Mouse (Mus musculus): ENCODE results near the gene Akap12. TPM values are rescaled to one million over a fixed set of nuclear protein-coding genes. Genes with fewer than 3 reads are reported as not detected.

Gene Akap12
- polyA plus RNA-seq, 1 experiment from 2014 or later, result 46.6 TPM

DNA sequence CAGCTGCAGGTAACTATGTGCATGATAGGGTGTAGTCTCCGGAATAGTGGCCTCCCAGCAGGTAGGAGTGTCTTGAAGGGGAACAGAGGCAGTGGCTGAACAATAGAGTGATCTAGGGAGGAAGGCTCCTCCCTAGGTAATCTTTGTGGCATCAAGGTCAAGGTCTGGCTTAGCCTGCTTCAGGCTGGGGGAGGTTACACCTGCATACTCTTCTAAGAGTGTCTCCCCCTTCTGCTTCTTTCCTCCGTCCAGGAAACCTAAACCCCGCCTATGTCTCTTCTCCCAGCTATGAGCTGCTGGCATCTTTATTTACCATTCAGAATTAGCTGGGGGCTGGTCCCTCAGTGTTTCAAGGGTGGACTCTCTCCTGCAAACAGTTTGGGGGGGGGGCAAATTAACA, 23.5 kb downstream of the Akap12 start:
- Histone ChIP-seq H3K4me3 (no peak overlapping the region), H3K27ac (replicated peaks) (no peak overlapping the region), H3K9me3 (no peaks in the 10 kb centered on the region), H3K27me3 (no peaks in the 10 kb centered on the region), H3K4me2 (no peak overlapping the region), H3K36me3 (no peaks in the 10 kb centered on the region), H3K4me1 (replicated peaks) (no peaks in the 10 kb centered on the region), H3K9ac (no peak overlapping the region)
- WGBS, result 40% methylated on average over 3 of the region's 3 CpGs
- ATAC-seq (ENCODE audit: low FRiP score, low read depth), result no peak

DNA sequence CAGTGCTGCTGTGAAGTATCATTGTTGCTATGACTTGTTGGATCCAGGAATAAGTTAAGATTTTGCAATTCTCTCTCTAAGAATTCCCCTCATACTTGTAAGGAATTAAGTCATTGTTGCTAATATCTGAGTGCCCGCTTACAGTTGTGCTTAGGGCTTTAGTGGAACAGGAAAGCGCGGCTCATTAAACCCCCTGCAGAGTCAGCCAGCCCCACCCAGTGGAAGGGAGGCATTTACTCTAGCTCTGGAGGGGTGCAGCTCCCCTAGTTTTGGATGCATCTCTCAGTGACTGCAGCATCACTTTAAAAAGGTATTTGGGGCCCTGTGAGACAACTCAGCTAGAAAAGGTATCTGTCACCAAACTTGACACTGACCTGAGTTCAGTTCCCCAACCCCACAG, 24.0 kb downstream of the Akap12 start:
- Histone ChIP-seq H3K9ac (no peak overlapping the region), H3K27me3 (no peaks in the 10 kb centered on the region), H3K9me3 (no peaks in the 10 kb centered on the region), H3K27ac (replicated peaks) (no peak overlapping the region), H3K4me2 (no peak overlapping the region), H3K36me3 (no peaks in the 10 kb centered on the region), H3K4me3 (no peak overlapping the region), H3K4me1 (replicated peaks) (no peaks in the 10 kb centered on the region)
- 0 out of 2 replicates have a peak, but pooled peaks have one; percentile 15 for ATAC-seq (ENCODE audit: low FRiP score, low read depth)
- WGBS, result 47% methylated on average over 3 of the region's 3 CpGs

DNA sequence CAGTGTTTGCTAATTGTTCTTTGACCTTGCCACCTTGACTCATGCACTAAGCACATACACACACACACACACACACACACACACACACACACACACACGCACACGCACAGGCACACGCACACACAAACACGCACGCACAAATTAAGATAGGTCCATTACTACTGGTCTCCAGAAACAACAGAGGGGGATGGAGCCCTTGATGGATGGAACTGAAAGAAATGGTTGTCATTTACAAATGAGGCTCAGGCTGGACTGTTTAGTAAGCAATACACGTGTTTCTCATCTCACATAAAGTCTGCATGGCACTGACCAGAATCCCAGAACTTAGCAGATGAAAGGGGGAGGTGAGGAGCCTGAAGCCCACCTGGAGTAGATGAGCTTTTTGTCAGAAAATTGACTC, 24.4 kb downstream of the Akap12 start:
- H3K9ac ChIP-seq, result no peak overlapping the region
- H3K4me1 ChIP-seq (replicated peaks), result no peaks in the 10 kb centered on the region
- no peak overlapping the region for H3K27ac ChIP-seq (replicated peaks)
- H3K4me2 ChIP-seq, result no peak overlapping the region
- no peaks in the 10 kb centered on the region for H3K9me3 ChIP-seq
- WGBS, result 73% methylated on average over 6 of the region's 6 CpGs
- no peaks in the 10 kb centered on the region for H3K36me3 ChIP-seq
- ATAC-seq (ENCODE audit: low FRiP score, low read depth), result peak; percentile 51; the same call in 1 of the 2 replicates
- H3K27me3 ChIP-seq, result no peaks in the 10 kb centered on the region
- H3K4me3 ChIP-seq, result no peak overlapping the region

DNA sequence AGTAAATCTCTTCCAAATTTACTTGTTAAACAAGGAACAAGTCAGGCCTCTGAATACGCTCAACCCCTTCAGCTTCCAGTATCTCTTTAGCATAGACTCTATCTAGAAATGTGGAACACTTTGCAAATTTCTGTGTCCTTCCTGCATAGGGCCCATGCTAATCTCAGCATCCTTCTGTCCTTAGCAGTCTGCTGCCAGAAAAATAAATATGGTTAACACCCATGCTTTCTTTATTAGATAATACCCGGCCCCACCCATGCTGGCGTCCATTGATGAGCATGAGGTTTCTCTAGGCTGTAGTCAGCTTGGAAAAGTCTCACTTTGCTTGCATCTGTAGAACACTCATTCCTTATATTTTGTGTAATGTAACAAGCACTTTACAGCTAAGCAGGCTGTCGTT, 27.2 kb downstream of the Akap12 start:
- Histone ChIP-seq H3K4me2 (no peak overlapping the region), H3K9me3 (no peaks in the 10 kb centered on the region), H3K27ac (replicated peaks) (no peak overlapping the region), H3K4me3 (no peak overlapping the region), H3K27me3 (no peaks in the 10 kb centered on the region), H3K4me1 (replicated peaks) (no peaks in the 10 kb centered on the region), H3K9ac (no peak overlapping the region), H3K36me3 (no peaks in the 10 kb centered on the region)
- ATAC-seq (ENCODE audit: low FRiP score, low read depth), result no peak
- WGBS, result 81% methylated on average over 4 of the region's 4 CpGs

DNA sequence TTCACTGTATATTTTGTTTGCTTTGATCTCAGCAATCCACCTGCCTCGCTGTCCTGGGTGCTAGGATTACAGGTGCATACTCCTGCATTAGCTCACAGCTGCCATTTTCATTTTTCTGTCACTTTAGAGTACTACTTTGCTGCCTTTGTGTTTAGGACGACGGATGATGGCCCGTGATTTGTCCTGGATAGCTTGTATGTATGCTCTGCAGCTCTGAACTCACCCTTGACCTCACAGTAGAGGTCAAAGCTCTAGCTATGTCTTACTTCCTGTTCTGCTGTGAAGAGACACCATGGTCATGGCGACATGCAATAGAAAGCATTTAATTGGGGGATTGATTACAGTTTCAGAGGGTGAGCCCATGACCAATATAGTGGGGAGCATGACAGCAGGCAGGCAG, 37.4 kb downstream of the Akap12 start:
- Histone ChIP-seq H3K9ac (no peak overlapping the region), H3K27me3 (no peaks in the 10 kb centered on the region), H3K4me1 (replicated peaks) (no peaks in the 10 kb centered on the region; the same call in 1 of the 2 replicates), H3K36me3 (no peaks in the 10 kb centered on the region), H3K4me2 (no peak overlapping the region), H3K27ac (replicated peaks) (no peak overlapping the region), H3K4me3 (no peak overlapping the region), H3K9me3 (no peaks in the 10 kb centered on the region)
- 75% methylated on average over 5 of the region's 5 CpGs for WGBS
- no peak for ATAC-seq (ENCODE audit: low FRiP score, low read depth)

DNA sequence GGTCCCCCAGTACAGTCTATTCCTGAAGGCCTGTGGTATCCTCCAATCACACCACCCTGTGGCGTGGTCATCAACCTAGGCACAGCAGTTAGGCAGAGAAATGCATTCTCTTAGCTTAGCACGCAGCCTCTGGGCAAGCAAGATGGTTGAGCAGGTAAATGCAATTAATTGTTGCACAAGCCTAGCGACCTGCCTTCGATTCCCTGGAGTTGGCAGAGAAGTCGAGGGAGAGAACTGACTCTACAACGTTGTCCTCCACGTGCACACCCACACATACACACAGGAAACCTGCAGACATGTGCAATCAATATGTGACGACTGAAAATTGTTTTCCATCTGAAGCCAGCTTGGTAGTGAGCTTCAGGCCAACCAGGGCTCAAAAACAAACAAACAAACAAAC, 57.7 kb downstream of the Akap12 start:
- Histone ChIP-seq H3K4me1 (replicated peaks) (peaks cover 4% of the 10 kb centered on the region), H3K9ac (no peak overlapping the region), H3K4me2 (no peak overlapping the region), H3K27me3 (no peaks in the 10 kb centered on the region), H3K4me3 (no peak overlapping the region), H3K9me3 (no peaks in the 10 kb centered on the region; the same call in 1 of the 2 replicates), H3K27ac (replicated peaks) (no peak overlapping the region), H3K36me3 (no peaks in the 10 kb centered on the region)
- no peak for ATAC-seq (ENCODE audit: low FRiP score, low read depth)
- 78% methylated on average over 8 of the region's 8 CpGs for WGBS

DNA sequence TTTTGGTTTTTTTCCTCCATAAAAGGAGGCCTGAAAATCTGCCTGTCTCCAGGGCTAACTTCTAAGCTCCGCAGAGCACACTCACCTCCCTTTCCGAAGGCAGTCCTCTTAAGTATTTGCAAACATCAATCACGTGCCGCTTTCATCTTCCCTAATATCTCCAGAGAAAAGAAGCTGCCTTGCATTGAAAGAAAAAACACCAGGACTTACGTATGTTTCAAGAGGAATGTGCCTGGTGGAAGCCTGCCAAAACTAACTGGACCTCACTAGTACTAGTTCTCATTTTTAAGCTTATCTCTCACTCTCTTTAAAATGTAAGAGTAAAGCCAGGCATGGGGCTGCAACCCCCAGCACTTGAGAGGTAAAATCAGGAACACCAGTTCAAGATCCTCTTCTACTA, 59.4 kb downstream of the Akap12 start:
- peaks cover 4% of the 10 kb centered on the region for H3K4me1 ChIP-seq (replicated peaks)
- no peaks in the 10 kb centered on the region for H3K27me3 ChIP-seq
- H3K9ac ChIP-seq, result no peak overlapping the region
- WGBS, result 47% methylated on average over 5 of the region's 5 CpGs
- H3K4me3 ChIP-seq, result no peak overlapping the region
- no peak overlapping the region for H3K4me2 ChIP-seq
- H3K9me3 ChIP-seq, result no peaks in the 10 kb centered on the region; the same call in 1 of the 2 replicates
- no peaks in the 10 kb centered on the region for H3K36me3 ChIP-seq
- H3K27ac ChIP-seq (replicated peaks), result no peak overlapping the region
- ATAC-seq (ENCODE audit: low FRiP score, low read depth), result no peak

DNA sequence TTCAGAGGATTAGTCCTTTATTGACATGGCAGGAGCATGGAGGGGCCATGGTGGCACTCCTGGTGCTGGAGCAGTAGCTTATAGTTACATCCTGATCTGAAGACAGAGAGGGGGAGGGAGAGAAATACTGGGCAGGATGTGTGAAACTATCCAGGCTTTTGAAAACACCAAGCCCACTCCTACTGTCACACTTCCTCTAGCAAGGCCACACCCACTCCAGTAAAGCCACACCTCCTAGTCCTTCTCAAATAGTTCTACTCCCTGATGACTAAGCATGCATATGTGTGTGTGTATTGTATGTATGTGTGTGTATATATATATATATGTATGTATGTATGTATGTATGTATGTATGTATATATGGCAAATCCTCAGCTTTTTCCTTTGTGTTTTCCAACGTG, 61.5 kb downstream of the Akap12 start:
- Histone ChIP-seq H3K27ac (replicated peaks) (no peak overlapping the region), H3K4me1 (replicated peaks) (peaks cover 4% of the 10 kb centered on the region), H3K9me3 (no peaks in the 10 kb centered on the region; the same call in 1 of the 2 replicates), H3K36me3 (no peaks in the 10 kb centered on the region), H3K4me2 (no peak overlapping the region), H3K4me3 (no peak overlapping the region), H3K27me3 (no peaks in the 10 kb centered on the region), H3K9ac (no peak overlapping the region)
- no peak for ATAC-seq (ENCODE audit: low FRiP score, low read depth)
- WGBS, result 46% methylated on average over 1 of the region's 1 CpGs

DNA sequence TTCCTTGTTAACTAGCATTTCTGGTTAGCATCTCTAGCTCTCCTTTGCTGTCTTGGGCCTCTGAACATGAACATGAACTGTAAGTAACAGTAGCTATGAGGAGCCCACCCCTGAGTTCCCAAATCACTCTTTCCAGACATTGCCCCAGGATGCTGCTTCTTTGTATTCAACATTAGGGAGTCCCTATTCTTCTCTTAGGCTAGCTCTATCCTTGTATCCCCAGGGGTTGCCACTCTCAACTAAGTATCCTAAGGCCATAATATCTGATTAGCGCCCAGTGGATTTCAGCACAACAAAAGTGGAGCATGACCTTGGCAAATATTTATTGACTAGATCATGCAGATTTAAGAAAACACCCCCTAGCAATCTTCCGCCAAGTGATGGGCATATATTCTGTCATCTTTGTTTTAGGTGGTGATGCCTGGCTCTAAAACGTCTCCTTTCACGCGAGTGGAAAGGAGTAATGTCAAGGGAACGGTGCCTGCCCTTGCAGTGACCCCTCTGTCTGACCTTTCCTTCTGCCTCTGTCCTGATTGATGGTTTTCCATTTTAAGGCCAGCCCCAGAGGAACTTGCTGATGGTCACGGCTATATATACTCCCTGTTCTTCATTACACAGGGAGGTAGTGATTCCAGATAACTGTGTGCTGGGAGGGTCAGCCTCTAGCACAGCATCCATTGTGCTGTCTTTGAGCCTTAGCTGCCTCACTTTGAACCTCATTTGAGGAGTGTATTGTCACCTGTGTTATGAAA, 66.2 kb downstream of the Akap12 start:
- H3K9ac ChIP-seq, result no peak overlapping the region
- no peak overlapping the region for H3K4me3 ChIP-seq
- no peaks in the 10 kb centered on the region for H3K27me3 ChIP-seq
- H3K4me2 ChIP-seq, result no peak overlapping the region
- no peak overlapping the region for H3K27ac ChIP-seq (replicated peaks)
- WGBS, result 29% methylated on average over 7 of the region's 7 CpGs
- no peaks in the 10 kb centered on the region for H3K36me3 ChIP-seq
- peaks cover 14% of the 10 kb centered on the region for H3K4me1 ChIP-seq (replicated peaks)
- H3K9me3 ChIP-seq, result no peaks in the 10 kb centered on the region
- ATAC-seq (ENCODE audit: low FRiP score, low read depth), result no peak

DNA sequence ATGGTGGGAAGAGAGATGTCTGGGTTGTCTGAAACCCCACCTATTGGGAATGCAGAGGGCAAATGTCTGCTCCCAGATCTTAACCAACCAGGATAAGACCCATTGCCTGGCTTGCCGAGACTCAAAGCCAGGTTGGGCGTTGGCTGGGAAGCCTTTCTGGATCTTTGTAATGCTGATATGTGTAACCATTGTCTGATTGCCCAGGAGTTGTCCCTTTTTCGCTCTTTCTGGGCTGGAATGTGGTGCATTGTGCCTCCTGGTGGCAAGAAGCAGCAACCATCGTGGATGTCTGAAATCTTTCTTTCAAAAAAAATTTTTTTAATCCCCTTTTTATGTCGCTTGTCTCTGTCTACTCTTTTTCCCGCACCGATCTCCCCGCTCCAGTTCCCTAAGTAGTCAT, 67.1 kb downstream of the Akap12 start:
- Histone ChIP-seq H3K27ac (replicated peaks) (peak overlapping the region; percentile 34; the same call in 1 of the 2 replicates), H3K4me1 (replicated peaks) (peaks cover 14% of the 10 kb centered on the region), H3K36me3 (no peaks in the 10 kb centered on the region), H3K27me3 (no peaks in the 10 kb centered on the region), H3K9me3 (no peaks in the 10 kb centered on the region), H3K4me3 (no peak overlapping the region), H3K4me2 (peak overlapping the region; percentile 61), H3K9ac (no peak overlapping the region)
- 0 out of 2 replicates have a peak, but pooled peaks have one; percentile 11 for ATAC-seq (ENCODE audit: low FRiP score, low read depth)
- 15% methylated on average over 8 of the region's 8 CpGs for WGBS

DNA sequence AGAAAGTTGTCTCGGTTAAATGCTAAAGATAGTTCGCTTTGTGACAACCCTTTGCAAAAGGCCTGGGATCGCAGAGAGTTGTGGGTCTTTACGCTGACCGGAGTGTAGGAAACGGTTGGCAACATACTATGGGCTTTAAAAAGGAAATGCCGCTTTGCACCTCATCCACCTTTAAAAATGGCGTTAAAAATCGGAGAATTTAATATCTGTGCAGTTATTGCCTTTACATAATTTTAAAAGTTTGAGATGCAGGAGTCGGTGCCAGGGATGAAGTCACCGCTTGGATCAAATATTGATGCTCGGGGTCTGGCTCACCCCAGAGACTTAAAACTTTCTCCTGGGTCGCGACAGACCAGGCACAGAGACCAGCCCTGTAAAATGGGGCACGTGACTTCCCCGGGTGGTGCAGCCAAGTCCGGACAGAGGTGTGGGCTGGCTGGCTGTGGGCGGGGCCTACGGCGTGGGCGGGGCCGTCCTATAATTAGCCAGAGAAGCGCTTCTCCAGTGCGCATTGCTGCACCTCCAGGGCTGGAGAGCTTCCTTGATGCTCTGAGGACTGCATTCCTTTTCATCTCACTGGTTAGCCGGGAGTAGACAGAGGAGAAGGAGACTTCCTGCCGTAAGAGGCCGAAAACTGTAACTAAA, 68.0 kb downstream of the Akap12 start:
- no peak overlapping the region for H3K9ac ChIP-seq
- H3K36me3 ChIP-seq, result no peaks in the 10 kb centered on the region
- H3K4me3 ChIP-seq, result peak overlapping the region; percentile 33
- peak overlapping the region; percentile 61 for H3K4me2 ChIP-seq
- H3K27me3 ChIP-seq, result no peaks in the 10 kb centered on the region
- WGBS, result 13% methylated on average over 27 of the region's 27 CpGs
- H3K9me3 ChIP-seq, result no peaks in the 10 kb centered on the region
- peak; percentile 76 for ATAC-seq (ENCODE audit: low FRiP score, low read depth)
- H3K27ac ChIP-seq (replicated peaks), result no peak overlapping the region
- peaks cover 17% of the 10 kb centered on the region for H3K4me1 ChIP-seq (replicated peaks)

DNA sequence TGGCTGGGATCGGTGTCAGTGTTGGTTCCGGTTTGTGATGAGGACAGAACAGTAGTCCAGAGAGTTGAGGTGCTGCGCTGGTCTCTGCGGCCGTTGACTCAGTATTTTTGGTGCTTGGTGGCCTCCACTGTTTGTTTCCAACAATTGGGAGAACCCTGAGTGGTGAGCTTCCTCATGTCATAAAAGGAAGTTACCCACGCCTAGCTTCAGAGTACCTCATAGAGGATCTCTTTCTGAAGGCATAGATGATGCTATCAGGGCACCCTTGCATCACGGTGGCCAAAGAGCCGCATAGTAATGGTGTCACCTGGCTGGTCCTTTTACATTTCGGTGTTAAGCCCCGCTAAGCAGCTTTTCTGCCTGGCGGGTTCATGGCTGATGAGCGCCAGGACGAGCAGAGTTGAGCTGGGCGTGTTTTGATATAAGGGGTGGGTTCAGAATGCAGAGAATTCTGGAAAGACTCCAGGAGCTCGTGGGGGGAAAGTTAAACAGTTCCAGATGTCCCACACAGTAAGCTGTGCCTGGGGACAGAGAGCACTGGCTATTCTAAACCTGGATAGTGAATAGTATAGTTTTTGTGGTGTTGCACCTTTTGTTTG, 72.8 kb downstream of the Akap12 start:
- H3K4me1 ChIP-seq (replicated peaks), result peaks cover 13% of the 10 kb centered on the region
- 61% methylated on average over 15 of the region's 15 CpGs for WGBS
- no peaks in the 10 kb centered on the region for H3K9me3 ChIP-seq
- no peak overlapping the region for H3K27ac ChIP-seq (replicated peaks)
- H3K27me3 ChIP-seq, result no peaks in the 10 kb centered on the region
- H3K9ac ChIP-seq, result no peak overlapping the region
- no peak for ATAC-seq (ENCODE audit: low FRiP score, low read depth)
- no peaks in the 10 kb centered on the region for H3K36me3 ChIP-seq
- no peak overlapping the region for H3K4me2 ChIP-seq
- H3K4me3 ChIP-seq, result no peak overlapping the region
